Mouse (Mus musculus) gastrocnemius, postnatal 14 days (tissue): ENCODE measurements around the gene Gpr179. TPM values are rescaled to one million over a fixed set of nuclear protein-coding genes. Genes with fewer than 3 reads are reported as not detected.
"Not testable (repeated sequence)": the region's sequence is repeated elsewhere in the genome, so short reads cannot be mapped to it uniquely, and the experiment has no call there.

Experiments used
- DNase-seq: peaks from one replicate; pipeline ENCODE4 v3.0.0; 2021; ENCODE audit warnings: mixed read lengths
- intact Hi-C: fragments of 180-260 bp; cut with DNase I; formaldehyde crosslinking; loops from one replicate; pipeline ENCODE4 v1.15.1; 2025; ENCODE audit warnings: low total_unique reads
- total RNA-seq, 2 experiments: library from RNA; stranded (reverse); gene quantifications; 2 replicates each; pipeline ENCODE4 v1.2.3; 2021

Gpr179 gene
- total RNA-seq, 2 experiments from 2014 or later = 0.27 TPM; not detected in 1

DNA sequence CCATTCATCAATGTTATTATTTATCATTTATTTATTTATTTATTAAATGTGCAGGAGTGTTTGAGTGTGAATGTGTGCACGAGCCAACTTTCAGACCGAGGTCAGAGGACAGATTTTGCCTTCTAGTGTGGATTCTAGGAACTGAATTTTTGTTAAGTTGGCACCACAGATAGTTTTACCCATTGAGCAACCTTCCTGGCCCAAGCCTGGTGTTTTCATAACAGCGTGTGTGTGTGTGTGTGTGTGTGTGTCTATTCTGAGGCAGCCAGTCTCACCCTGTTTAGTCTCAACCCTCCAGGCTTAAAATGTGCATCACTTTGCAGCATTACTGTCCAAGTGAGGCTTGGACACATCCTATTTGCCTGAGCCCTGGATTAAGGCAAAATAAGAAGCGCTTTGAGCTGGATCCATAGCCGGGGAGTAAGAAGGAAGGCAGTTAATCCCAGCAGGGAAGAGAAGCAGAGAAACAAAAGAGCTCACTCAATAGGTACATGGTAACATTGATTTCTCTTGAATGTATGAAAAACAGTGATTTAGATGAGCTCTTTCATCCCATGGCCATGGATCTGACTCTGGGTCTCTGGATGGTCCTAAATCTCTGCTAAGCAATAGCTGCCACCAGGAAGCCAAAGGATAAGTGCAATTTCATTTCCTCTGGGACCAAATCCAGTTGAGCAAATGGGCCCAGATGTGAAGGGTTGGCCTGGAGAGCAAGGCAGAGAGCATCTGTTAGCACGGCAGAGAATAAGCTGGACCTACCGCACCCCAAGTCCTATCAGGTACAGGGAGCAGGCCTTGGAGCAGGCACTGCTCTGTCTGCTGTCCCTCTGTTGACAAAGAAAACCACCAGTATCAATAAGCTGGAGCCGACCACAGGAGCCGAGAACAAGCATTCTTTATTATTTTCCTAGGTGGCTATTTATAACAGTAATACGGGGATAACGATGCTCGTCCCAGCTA is 20.4 kb downstream of the Gpr179 start:
- no peak for DNase-seq
- intact Hi-C loops = no loop called here

- no peak for DNase-seq
- intact Hi-C loops = no loop called here
Measured at GRCm38 (mm10) chr11:97330315-97330714, 21.6 kb downstream of the Gpr179 start.

DNA sequence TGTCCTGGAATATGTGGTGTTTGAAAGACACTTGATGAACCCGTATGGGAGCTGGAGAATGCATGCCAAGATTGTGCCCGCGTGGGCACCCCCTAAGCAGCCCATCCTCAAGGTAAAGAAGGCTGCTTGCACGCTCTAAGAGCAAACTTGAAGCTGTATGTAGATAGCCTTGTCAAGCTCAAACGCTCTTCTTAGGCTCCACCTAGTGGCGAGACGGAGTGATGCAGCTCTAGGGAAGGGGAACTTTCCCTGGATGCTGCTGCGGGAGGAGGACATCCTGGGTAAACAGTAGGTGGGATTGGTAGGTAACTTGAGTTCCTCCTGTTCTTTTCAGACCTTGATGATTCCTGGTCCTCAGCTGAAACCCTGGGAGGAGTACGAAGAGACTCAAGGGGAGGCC is 23.7 kb downstream of the Gpr179 start:
- intact Hi-C loops = no loop called here
- peak; percentile 54 for DNase-seq

DNA sequence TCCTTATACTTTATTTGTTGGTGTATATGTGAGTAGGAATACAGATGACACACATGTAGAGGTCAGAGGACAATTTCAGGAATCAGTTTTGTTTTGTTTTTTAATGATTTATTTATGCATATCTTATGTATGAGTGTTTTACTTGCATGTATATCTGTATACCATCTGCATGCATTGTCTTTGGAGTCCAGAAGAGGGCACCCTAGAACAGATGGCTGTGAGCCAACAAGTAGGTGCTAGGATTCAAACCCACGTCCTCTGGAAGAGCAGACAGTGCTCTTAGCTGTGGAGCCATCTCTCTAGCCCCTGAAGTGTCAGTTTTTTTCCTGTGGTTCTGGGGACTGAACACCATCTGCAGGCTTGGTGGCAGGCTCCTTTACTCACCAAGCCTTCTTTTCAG is 26.7 kb downstream of the Gpr179 start:
- intact Hi-C loops = no loop called here
- no peak for DNase-seq

- DNase-seq = not testable (repeated sequence)
- intact Hi-C loops = loop anchor here (5.0 kb wide), 1 partner anchor 40 kb away; the partner anchor contains the start of gene Npepps
Measured at GRCm38 (mm10) chr11:97321894-97322600, 29.8 kb downstream of the Gpr179 start.

GRCm38 (mm10) chr11:97321197-97321596 is 30.7 kb downstream of the Gpr179 start:
- no peak for DNase-seq
- intact Hi-C loops = loop anchor here (5.0 kb wide), 1 partner anchor 39 kb away; the partner anchor contains the start of gene Npepps

GRCm38 (mm10) chr11:97315504-97316503 is 36.1 kb downstream of the Gpr179 start, which contains the start of gene Mrpl45:
Gene Mrpl45, plus strand, starts transcription at chr11:97315716.
- intact Hi-C loops = no loop called here
- peak; percentile 98 for DNase-seq

DNA sequence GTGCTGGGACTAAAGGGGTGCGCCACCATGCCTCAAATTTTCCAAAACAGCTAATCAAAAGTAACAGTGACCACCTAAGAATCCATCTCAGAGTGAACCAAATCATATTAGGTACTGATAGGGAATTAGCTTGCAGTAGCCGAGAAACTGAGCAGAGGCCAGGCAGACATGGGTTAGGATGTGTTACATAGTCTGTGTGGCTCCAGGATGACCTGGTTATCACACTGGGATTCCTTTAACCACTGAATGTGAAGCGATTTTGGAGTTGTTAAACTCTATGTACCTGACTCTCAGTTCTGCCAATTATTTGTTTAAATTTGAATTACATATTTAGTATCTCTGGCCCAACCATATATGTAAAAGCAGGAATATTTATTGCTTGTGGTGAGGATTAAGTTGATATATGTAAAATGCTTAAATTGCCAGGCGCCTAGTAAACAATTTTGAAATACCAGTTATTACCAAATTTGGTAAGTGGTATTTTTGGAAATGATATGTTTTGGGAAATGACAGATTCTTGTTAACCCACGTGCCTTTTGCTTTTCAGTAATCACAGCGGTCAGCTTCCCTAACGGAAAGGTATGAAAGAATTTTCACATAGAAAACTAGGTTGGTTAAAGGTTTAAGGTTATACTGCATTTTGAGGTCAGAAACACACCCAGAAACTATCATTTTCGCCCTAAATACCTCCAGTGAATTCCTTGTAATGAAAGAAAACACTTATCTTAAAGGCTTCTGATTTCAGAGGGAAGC is 37.0 kb downstream of the Gpr179 start:
- intact Hi-C loops = no loop called here
- no peak for DNase-seq

GRCm38 (mm10) chr11:97314110-97314509 is 37.8 kb downstream of the Gpr179 start:
- intact Hi-C loops = no loop called here
- no peak for DNase-seq

DNA sequence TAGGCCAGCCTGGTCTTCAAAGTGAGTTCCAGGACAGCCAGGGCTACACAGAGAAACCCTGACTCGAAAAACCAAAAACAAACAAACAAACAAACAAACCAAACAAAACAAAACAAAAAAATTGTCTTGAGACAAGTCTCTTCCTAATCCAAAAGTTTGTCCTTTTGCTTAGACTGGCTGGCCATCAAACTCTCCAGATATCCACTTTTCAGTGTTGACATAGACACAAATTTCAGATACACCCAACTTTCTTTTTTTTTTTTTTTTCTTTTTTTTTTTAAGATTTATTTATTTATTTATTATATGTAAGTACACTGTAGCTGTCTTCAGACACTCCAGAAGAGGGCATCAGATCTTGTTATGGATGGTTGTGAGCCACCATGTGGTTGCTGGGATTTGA is 39.0 kb downstream of the Gpr179 start:
- intact Hi-C loops, DNase-seq: not testable (repeated sequence)

DNA sequence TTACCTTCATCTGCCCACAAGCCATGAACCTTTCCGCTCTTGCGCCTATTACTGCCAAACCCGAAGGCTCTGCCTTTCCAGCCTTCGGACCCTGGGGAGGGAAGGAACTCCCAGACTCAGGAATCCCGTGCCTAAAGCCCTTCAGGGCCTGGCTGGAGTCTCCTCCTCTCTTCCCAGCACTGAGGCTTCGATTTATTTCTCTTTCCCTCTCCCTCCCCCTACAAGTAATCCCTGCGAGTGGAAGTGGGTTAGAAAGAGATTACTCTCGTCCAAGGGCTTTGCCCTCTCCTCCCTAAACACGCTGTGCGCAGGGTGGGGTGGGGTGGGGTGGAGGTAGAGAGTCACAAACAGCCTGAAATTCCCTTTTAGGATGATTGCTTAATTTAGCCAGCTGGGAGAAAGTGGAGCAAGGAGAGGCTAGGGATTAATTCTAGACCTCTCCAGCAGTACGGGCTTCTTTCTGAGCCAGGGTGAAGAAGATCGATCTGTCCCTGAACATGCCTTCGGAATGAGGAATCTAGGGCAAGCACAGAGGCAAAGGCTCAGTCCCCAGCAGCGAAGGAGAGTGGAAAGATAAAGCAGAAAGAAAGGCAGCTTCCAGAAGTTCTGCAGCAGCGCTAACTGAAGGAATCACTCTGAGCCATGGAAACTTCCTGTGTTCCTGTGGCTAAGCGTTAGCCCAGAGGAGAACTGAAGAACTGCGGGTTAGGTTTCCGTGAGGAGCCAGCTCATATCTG is 40.8 kb downstream of the Gpr179 start:
- intact Hi-C loops = no loop called here
- no peak for DNase-seq

DNA sequence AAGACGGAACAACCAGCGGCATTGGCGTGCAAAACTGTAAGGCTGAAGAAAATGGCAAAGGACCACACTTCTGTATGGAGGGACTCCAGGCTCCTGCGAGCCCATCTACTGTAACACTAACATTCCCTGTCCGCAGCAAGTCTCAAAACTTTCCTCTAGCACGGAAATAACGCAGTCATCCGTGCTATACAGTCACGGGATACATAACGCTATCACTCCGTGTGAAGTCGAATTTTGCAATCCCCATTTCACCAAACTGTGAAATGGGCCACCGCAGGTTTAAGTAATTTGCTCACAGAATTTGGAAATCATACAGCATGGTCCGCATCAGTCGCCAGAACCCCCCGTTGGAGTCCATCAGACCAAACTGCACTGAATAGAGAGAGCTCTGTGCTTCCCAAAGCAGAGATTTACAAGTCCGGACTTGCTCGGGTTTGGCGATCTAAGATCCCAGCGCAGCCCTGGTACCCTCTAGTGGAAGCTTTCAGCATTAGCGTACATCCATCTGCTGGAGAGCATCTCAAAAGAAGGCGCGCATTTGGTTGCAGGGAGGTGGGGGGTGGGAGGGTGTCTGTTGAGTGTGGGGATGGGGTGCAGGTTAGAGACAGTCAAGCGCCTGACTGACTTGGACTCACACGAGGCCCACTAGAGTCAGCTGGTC is 41.8 kb downstream of the Gpr179 start:
- DNase-seq = peak; percentile 73
- intact Hi-C loops = loop anchor here (10.0 kb wide), 1 partner anchor 55 kb away; no protein-coding TSS in a partner anchor

DNA sequence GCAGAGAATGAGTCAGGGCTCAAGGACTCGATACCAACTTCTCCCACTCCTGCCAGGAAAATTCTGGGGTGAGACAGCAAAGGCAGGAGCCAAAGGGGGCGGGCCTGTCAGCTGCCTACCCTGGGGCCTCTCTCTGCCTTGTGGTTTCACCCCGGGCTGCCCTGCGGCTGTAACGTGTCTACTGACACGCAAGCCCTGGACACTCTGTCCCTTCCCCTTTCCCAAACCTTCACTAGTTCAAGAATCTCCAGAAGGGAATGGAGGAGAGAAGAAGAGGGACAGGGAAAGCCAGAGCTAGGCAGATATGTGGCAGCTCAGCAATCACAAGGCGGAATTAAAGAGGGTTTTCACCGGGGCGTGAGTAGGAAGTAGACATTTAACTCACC is 42.4 kb downstream of the Gpr179 start:
- DNase-seq = peak; percentile 81
- intact Hi-C loops = loop anchor here (10.0 kb wide), 1 partner anchor 55 kb away; no protein-coding TSS in a partner anchor

DNA sequence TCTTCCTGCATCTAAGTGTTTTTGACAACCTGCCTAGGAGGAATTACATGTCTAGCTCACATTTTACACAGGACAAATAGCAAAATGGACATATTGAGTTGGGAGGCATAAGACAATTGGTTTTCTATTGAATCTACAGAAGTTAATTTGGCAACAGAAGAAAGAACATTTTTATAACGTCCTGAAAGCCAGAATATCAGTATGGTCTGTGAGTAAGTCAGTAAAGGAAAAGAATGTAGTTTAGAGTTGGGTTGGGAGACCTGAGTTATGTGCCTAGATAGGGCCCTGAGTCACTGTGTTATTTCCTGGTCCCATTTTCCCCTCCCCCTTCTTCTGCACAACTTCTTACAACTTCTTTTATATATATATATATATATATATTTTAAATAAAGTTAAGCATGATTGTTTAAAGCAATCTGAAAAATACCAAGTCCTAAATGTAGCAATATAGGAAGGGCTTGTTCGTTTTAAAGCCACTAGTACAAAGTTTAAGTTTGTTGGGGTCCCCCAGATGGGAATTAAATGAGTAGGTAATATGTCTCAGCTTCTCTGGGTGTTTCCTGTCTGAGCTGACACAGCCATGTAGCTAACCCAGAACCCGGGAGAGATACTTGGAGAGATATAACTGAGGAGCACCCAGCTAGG is 42.9 kb downstream of the Gpr179 start:
- intact Hi-C loops = loop anchor here (10.0 kb wide), 1 partner anchor 54 kb away; no protein-coding TSS in a partner anchor
- DNase-seq = no peak

DNA sequence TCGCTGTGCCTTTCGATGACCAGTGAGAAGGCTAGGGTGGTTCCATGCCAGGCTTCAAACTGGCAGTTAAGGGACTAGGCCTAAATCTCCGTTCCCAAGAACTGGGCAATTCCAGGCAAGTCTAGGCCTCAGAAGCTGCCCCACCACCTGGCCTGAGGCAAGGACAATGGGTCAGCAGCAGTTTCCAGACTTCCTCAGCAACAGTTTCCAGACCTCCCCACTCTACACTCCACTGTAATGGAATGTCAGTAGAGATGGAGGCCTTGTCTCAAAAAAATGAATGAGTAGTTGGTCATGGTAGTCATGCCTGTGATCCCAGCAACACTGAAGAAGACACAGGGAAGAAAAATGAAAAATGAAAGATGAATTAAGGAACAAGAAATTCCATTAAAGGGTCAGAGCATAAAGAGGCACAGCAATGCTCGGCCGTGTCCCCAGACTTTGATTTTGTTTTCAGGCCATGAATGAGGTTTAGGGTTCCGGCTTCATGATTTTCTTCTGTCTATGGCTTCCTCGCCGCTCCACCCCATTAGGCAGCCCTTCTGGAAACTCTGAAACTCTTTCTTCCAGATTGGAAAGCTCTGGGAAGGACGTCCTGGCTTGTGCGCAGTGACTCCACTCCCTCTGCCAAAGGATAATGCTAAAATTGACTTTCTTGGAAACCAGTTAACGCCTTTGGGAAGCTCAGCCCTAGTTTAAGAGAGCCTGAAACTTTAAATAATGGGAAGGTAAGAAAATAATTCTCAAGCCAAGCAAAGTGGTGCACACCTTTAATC is 44.4 kb downstream of the Gpr179 start:
- intact Hi-C loops = loop anchor here (10.0 kb wide), 1 partner anchor 53 kb away; no protein-coding TSS in a partner anchor
- no peak for DNase-seq

DNA sequence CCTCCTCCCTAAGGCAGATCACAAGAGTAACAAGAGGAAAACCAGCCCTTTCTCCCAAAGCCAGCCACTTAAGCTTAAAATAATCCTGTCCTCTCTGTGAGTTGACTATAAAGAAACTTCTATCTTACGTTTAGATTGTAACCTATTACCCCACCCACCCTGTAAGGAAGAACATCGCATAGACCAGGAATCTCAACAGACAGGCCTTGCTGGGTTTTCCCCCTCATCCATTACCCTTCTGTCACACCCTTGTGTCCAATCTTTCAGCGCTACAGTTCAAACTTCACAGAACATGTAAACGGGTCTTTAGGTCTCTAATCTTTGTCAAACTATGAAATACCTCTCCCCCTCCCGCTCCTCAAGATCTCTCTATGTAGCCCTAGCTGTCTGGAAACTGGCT is 47.2 kb downstream of the Gpr179 start:
- intact Hi-C loops = loop anchor here (10.0 kb wide), 1 partner anchor 50 kb away; no protein-coding TSS in a partner anchor
- no peak for DNase-seq
